Mouse (Mus musculus): ENCODE results near the gene Dnah11.

Dnah11 gene

DNA sequence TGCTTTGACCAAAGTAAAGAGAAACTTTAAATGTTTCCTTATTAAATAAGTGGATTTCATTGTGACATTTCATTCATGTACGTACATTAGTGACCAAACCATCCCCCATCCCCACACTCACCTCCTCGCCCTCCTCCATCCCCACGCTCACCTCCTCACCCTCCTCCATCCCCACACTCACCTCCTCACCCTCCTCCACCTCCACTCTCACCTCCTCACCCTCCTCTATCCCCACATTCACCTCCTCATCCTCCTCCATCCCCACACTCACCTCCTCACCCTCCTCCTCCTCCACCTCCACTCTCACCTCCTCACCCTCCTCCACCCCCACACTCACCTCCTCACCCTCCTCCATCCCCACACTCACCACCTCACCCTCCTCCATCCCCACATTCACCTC, 337.6 kb downstream of the Dnah11 start:
- DNase-seq (ENCODE audit: low spot score in 2 of 2) = no peak

DNA sequence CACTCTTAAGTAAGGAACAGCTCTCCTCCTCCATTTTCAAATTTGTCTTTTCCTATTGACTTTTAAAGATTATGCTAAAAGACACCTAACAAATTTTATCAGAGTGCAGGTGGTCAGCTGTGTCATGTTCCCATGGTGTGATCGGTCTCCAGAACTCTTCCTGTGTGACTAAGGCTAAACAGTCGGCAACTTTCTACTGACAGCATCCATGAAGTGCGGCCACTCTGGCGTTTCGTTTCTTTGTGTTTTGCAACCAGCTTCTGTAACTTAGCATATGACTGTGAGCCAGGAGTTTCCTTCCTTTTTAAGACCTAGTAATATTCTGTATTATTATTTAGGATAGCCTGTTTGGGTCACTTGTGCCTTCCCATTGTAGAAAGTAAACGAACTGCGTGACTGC, 338.0 kb downstream of the Dnah11 start:
- DNase-seq (ENCODE audit: low spot score in 2 of 2) = no peak

DNA sequence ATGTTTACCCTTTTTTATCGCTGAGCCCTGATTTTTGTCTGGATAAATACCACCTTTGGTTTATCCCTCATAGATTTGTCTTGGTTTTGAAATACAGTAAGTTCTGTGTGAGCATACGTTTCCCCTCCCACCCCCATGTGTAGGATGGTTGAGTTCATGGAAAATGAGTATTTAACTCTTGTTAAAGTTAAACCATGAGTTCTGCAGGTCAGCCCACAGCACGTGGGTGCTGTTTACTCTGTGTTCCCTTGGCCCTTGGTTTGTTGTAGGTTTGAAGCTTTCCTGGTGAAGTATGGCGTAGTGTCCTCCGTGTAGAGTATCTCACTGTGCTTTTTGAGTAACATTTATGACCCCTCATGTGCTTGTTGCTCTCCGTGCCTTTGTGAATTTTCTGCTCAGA, 341.0 kb downstream of the Dnah11 start:
- no peak for DNase-seq (ENCODE audit: low spot score in 2 of 2)

DNA sequence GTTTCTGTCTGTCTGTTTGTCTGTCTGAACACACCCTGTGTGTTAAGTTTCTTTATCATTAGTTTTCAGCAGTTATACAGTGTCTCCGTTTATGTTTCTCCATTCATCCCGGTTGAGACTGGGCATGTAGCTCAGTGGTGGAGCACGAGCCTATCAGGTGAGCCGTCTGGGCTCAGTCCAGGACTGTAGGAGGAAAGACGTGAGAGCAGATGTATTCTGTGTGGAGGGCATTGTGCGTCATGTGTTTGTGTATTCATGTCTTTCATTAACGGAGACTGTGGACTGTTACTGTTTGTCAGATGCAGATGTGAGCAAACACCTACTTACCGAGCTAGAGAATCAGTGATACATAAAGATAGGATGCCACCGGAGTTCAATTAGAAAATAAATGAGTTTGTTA, 341.8 kb downstream of the Dnah11 start:
- DNase-seq (ENCODE audit: low spot score in 2 of 2) = no peak

DNA sequence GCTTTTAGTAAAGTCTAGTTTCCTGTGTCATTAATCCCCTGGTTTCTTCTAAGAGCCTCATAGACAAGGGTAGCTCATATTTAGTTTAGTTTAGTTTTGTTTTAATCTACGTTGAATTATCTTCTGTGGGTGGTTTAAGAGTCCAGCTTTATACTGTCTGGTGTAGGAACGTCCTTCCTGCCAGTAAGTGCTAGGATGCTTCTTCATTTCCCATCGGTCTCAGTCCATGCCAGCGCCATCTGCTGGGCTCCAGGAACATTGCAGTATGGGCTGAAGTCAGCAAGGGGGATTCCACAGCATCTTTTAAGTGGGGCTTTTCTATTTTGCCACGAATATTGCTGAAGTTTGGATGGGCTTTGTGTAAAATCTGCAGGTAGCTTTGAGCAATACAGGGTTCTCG, 345.5 kb downstream of the Dnah11 start:
- DNase-seq (ENCODE audit: low spot score in 2 of 2) = peak; percentile 8 to 18

DNA sequence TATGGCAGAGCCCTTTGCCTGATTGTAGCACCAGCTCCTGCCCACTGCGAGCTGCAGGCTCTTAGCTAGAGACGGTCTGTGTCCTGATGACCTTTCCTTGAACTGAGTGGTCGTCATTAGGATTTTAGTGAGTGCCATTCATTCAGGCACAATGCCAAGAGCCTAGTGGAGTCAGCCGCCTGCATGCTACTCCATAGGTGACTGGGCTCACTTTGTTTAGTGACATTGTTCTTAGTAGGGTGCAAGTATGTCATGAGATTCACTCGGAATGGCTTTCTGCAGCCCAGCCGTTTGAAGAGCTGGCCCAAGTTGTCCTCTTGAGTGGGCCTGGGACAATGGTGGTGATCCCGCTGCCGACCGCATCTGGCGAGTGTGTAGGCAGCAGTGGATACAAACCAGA, 348.4 kb downstream of the Dnah11 start:
- no peak for DNase-seq (ENCODE audit: low spot score in 2 of 2)

DNA sequence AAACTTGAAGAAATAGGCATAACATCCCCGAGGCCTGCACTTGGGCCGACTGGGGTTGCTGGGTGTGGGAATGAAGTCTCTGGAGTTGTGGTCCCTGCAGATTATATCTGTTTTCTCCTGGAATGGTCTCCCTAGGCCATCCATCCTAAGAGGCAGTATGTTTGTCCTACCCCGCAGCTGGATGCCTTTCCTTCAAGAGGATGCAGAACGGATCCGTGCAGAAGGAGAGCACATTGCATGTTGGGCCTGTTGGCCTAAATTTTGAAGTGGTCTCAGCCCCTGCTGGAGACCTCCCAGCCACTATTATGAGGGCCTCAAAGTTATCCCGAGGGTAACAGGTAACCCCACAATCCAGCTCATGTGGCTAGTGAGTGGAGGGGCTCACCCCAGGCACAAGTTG, 350.2 kb downstream of the Dnah11 start:
- no peak for DNase-seq (ENCODE audit: low spot score in 2 of 2)

DNA sequence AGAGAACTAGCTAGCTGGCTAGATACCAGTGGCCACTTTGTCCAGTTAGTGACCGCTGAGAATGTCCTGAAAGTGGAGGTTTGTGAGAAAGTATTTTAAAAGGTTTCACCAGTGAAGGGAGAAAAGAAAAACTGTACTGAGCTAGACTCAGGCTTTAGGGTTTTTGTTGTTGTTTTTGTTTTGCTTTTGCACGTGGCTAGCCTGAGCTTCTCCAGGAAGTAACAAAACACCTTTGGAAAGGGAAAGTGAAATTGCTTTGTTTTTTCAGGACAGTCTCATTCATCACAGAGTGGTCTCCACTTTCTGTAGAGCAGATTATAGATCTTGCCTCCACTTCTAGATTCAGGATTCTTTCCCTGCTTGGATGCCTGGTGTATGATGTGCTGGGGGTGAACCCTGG, 353.9 kb downstream of the Dnah11 start:
- no peak for DNase-seq (ENCODE audit: low spot score in 2 of 2)

DNA sequence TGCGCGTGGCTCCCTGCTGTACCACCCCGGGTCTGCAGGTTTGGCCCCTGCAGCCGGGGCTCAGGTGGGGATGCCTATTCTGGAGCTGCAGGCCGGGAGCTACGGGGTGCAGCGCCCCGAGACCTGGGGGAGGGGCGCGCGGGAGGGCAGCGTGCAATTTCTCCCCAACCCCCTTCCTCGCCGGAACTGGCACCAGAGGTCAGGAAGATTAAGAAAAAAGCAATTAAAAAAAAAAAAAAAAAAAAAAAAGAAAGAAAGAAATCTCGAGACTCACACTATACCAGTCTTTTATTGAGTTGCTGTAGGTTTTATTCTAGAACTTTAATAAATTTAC, 354.8 kb downstream of the Dnah11 start:
- DNase-seq (ENCODE audit: low spot score in 2 of 2) = peak in 1 of 2 experiments; percentile 7

DNA sequence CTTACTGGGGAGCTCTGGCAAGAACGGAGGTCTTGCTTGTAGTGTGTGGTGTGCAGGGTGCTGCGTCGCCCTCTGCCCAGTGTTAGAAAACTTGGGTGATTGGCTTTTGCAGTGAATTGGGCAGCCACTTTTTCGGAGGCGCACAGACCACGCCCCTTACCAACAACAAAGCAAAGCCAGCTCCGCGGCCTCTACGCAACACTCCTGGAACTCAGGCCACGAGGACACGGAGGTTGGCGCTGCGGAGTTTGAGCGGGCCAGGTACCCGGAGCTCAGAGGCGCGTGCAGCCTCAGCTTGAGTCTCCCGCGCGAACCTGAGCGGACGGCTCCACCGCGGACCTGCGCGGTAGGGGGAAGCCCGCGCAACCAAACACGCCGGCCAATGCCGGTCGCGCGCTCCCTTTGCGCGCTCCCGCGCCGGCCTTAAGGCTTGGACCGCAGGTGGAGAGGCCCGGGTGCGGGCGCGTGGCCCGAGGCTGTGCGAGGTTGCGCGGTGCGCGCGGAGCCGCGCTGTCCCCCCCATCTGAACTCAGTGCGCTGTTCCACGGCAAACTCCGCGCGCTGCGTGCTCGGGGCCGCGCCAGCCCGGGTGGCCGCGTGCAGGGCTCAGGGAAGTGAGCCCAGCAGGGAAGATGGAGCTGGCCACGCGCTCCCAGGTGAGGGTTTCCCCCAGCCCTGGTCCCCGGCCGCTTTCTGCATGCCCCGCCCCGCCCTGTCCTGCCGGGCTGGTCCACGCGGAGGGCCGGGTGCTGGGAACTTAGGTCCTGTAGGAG, 355.4 kb downstream of the Dnah11 start:
- peak; percentile 48 to 51 for DNase-seq (ENCODE audit: low spot score in 2 of 2)

DNA sequence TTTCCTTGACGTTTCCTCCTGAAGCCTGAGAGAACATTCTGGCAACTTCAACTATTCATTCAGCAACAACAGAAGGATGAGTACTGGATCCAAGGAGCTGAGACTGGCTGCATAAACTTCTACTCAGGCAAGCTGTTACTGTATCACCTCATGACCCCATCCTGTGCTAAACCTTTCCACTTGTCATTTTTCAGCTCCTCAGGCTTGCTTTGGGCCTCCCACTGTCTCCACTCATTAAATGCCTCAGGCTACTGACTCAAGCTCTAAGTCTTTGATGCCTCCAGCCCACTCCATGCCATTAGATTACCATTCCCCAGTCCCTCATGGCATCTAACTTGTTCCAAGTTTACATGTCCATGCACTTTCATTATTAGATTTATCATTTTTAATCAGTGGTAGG, 356.2 kb downstream of the Dnah11 start:
- no peak for DNase-seq (ENCODE audit: low spot score in 2 of 2)

DNA sequence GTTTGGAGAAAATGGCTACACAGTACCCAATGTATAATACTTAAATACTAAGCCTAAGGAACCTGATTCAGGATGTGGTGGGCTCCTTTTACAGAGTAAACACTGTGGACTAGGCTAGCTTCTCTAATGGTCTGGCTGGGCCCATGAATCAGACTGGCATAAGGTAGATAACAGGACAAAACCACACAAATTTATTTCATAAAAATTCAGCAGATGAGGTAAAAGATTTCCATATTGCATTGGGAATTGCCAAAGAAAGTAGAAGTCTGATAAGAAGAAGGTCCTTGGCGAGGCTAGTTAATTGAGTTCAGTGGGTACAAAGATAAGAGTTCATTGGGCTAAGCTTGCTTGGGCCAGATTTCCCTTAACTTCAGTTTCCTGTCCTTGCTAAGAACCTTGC, 358.1 kb downstream of the Dnah11 start:
- DNase-seq (ENCODE audit: low spot score in 2 of 2) = no peak

DNA sequence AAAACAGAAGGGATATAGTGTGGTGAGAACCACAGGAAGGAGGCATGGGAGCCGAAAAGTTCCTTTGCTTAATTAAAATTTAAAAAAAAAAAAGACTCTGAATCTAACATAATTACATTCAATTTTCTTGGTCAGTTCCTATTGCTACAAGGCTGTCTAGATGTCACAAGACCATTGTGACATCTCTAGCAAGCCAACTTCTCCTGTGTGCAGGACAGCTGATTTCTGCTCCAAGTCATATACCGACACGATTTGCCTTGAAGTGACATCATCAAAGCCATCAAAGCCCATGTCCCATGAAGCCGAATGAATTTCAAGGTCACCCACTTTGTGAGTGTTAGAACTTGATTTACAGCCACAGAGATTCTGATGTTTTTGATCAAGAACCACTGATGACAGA, 361.5 kb downstream of the Dnah11 start:
- no peak for DNase-seq (ENCODE audit: low spot score in 2 of 2)

DNA sequence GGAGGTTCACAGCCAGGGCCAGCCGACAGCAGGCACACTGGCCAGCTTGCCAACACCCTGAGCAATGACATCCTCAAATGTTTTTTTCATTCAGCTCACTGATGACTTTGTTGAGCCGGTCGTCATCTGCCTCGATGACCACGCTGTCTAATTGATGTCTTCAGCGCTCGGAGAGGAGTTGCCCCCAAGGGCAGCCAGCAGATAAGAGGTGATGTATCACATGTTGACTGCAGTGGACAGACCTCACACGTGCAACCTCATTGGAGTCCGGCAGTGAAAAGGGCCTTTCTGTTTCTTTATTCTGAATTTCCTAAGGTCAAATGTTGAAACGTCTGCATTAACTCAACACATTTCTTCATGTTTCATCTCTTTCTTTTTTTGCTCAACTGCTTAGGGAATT, 363.5 kb downstream of the Dnah11 start:
- no peak for DNase-seq (ENCODE audit: low spot score in 2 of 2)

DNA sequence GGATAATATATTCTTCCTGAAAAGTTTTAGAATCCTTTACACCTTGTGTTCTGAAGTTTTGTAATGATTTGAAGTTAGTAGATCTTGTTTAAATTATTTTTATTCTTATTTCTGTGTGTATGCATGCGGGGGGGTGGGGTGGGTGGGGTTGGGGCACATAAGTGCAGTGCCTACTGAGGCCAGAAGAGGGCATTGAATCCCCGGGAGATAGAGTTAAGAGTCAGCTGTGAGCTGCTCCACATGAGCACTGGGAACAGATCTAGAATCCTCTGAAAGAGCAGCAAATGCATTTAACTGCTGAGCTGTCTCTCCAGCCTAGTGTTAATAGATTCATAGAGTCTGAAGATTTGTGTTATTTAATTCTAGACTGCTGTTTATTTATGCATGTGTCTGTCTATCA, 364.2 kb downstream of the Dnah11 start:
- DNase-seq (ENCODE audit: low spot score in 2 of 2) = no peak

DNA sequence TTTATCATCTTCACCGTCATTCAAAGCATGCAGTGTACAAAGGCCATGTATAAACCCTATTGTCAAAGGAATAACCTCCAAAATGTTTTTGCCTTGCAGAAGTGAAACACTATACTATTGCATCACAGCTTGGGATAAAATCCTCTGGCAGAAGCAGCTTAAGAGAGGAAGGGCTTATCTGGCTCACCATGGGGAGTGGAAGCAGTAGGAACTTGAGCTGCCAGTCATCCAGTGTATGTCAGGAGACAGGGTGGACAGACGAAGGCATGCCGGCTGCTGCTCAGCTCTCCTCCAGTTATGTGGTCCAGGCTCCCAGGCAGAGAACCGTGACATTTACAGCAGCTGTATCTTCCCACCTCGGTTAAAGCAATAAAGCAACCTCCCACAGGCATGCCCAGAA, 366.7 kb downstream of the Dnah11 start:
- no peak for DNase-seq (ENCODE audit: low spot score in 2 of 2)

DNA sequence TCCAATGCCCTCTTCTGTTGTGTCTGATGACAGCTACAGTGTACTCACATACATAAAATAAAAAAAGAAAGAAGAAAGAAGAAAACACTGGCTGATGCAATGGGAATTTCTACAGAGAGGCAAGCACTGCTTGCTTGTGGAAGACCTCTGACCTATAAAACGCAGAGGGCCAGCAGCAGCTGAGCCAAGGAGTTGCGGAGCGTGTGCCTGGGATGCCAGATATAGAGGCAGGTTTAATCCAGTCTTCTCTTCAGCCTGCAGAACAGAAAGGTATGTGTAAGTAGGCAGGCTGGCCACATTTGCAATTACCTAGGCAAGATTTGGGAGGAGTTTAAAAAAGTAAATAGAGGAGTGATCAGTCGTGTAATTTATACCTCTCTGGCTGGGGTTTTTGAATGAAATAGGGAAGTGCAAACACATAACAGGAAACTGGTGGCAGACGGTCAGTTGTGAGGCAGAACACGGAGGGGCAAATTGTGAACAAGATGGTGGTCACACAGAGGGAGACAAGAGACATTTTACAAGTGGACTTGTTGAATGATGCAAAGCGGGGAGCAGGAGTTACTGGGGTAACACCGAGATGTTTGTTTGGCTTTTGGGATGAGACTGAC, 367.4 kb downstream of the Dnah11 start:
- no peak for DNase-seq (ENCODE audit: low spot score in 2 of 2)

DNA sequence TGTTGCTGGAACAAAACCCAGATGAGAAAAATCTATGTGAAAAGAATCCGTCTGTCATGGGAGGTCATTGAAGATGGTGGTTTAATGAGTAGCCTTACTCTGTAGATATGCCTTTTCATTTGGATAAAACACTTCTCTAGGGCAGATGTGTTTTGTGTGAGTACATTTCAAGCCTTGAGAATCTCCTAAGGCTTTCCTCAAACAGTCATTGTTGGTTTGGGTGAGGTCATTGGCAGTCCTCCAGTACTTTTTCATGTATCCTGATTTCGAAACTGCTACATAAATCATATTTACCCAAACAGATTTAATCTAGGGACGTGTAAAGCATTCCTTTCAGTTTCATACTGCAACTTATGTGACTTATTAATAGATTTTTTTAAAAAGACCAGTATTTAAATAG, 370.5 kb downstream of the Dnah11 start:
- no peak for DNase-seq (ENCODE audit: low spot score in 2 of 2)
